Mouse (Mus musculus): ENCODE measurements around the gene Pde6h. TPM values are rescaled to one million over a fixed set of nuclear protein-coding genes. Genes with fewer than 3 reads are reported as not detected.
"Not testable (repeated sequence)": the region's sequence is repeated elsewhere in the genome, so short reads cannot be mapped to it uniquely, and the experiment has no call there.

The Pde6h gene
- not detected in 2 replicates for polyA plus RNA-seq (2014; fragmentation: Nextera tagmentation; extraction: Ambion mirVana)

DNA sequence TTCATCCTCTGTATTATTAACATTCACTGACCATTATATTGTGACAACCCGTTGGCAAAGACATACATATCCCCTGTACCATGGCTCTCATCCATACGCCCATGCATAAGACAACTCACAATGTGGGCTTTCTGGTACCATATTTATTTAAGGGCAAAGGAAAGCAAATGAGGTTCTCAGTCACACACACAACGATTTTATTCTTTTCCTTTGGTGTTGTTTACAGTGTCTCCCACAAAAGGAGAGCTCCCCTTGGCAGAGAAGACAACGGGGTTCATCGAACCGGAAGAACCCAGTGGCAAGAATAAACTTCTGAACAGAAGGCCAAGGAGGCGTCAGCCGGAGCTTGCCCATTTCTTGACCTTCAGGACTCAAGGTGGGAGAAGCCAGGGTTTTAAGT, at the start of gene Pde6h:
Pde6h (plus strand) TSS at position 301 of the 400 bp plus-strand sequence.
- no peak within 1 kb of the TSS for H3K4me3 ChIP-seq (replicated peaks; ENCODE audit: low read depth, low read length)
- H3K9ac ChIP-seq (replicated peaks; ENCODE audit: low read length), result no peak within 1 kb of the TSS
- no peak within 1 kb of the TSS for H3K4me2 ChIP-seq (ENCODE audit: low read length)
- no peaks in the 10 kb centered on the region for H3K9me3 ChIP-seq (ENCODE audit: control insufficient read depth, low read length)
- no peak for ATAC-seq (ENCODE audit: low FRiP score, low TSS enrichment)
- no peak within 1 kb of the TSS for H3K27ac ChIP-seq (replicated peaks; ENCODE audit: low read depth, low read length)
- DNase-seq, result no peak
- H3K4me1 ChIP-seq (ENCODE audit: control insufficient read depth, insufficient read depth, low read length), result no peaks in the 10 kb centered on the region
- no peaks in the 10 kb centered on the region for H3K27me3 ChIP-seq (ENCODE audit: control insufficient read depth, insufficient read depth, low read length)
- no peaks in the 10 kb centered on the region for H3K36me3 ChIP-seq (ENCODE audit: control insufficient read depth, insufficient read depth, low read length)
- WGBS, result 93% methylated on average over 8 of the region's 8 CpGs

DNA sequence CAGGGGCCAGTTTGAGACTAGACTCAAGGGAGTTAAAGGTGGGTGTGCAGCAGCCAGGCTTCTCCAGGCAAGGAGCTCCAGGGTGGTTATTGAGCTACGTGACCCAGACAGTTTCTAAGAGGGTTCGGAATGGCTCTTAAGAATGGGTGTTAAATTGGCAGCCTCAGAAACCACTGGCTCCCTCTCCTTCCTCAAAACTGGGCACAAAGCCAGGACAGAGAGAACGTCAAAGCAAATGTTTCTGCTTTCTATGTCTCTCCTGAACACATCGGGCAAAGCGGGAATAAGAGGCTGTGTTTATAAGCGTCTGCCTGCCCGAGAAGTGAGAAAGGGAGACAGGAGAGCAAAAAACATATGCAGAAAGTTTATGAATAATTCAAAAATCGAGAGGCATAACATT, 49.0 kb upstream of the Pde6h start:
- peak; percentile 59 for DNase-seq
- Histone ChIP-seq H3K4me3 (replicated peaks; ENCODE audit: low read depth, low read length) (no peak overlapping the region), H3K9ac (replicated peaks; ENCODE audit: low read length) (no peak overlapping the region), H3K9me3 (ENCODE audit: control insufficient read depth, low read length) (no peaks in the 10 kb centered on the region), H3K36me3 (ENCODE audit: control insufficient read depth, insufficient read depth, low read length) (no peaks in the 10 kb centered on the region), H3K4me1 (ENCODE audit: control insufficient read depth, insufficient read depth, low read length) (no peaks in the 10 kb centered on the region), H3K27me3 (ENCODE audit: control insufficient read depth, insufficient read depth, low read length) (no peaks in the 10 kb centered on the region), H3K4me2 (ENCODE audit: low read length) (0 out of 2 replicates have a peak overlapping the region, but pooled peaks have one; percentile 2), H3K27ac (replicated peaks; ENCODE audit: low read depth, low read length) (no peak overlapping the region)
- WGBS, result 50% methylated on average over 8 of the region's 8 CpGs
- no peak for ATAC-seq (ENCODE audit: low FRiP score, low TSS enrichment)

DNA sequence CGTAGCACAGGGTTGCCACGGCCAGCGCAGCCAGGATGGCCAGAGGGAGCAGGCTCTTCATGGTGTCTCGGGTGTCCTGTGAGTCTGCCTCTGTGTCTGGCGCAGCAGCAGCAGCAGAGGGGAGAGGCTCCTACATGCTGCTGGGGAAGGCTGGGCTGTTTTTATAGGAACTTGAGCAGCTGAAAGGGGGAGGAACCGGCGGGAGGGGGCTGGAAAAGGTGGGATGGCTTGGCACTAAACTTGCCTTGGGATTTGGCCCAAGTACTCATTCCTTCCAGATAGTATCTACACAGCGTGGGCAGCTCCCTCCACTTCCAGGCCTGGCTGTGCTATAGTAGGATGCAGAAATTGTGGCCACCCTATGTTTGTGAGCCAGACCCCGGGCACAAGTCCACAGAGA, 48.0 kb upstream of the Pde6h start, which contains the start of gene Mgp:
Mgp (minus strand) TSS at position 154 of the 400 bp plus-strand sequence.
- no peaks in the 10 kb centered on the region for H3K36me3 ChIP-seq (ENCODE audit: control insufficient read depth, insufficient read depth, low read length)
- WGBS, result 67% methylated on average over 9 of the region's 9 CpGs
- H3K4me1 ChIP-seq (ENCODE audit: control insufficient read depth, insufficient read depth, low read length), result no peaks in the 10 kb centered on the region
- H3K9me3 ChIP-seq (ENCODE audit: control insufficient read depth, low read length), result no peaks in the 10 kb centered on the region
- no peak for ATAC-seq (ENCODE audit: low FRiP score, low TSS enrichment)
- no peak within 1 kb of the TSS for H3K27ac ChIP-seq (replicated peaks; ENCODE audit: low read depth, low read length)
- no peak within 1 kb of the TSS for H3K9ac ChIP-seq (replicated peaks; ENCODE audit: low read length)
- 0 out of 2 replicates have a peak within 1 kb of the TSS, but pooled peaks have one; percentile 2 for H3K4me2 ChIP-seq (ENCODE audit: low read length)
- H3K4me3 ChIP-seq (replicated peaks; ENCODE audit: low read depth, low read length), result no peak within 1 kb of the TSS
- no peaks in the 10 kb centered on the region for H3K27me3 ChIP-seq (ENCODE audit: control insufficient read depth, insufficient read depth, low read length)
- no peak for DNase-seq

DNA sequence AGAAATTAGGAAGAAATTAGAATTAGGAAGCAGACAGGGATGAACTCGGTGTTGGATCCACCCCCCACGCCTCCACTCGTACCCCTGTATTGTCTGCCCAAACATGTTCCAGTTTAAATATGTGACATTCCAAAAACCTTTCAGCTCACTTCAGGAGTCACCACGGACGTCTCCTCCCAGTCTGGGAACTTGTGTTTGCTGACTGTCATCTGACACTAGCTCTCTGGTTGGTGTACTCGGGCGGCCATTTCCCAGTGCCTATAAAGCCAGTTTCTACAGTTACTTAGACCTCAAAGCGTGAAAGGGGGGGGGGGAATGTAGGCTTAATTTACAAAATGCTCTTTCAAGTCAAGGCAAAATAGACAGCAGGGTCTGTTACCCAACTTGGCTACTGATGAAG, 42.0 kb upstream of the Pde6h start:
- WGBS, result 82% methylated on average over 8 of the region's 8 CpGs
- Histone ChIP-seq H3K27me3 (ENCODE audit: control insufficient read depth, insufficient read depth, low read length) (no peaks in the 10 kb centered on the region), H3K4me3 (replicated peaks; ENCODE audit: low read depth, low read length) (no peak overlapping the region), H3K27ac (replicated peaks; ENCODE audit: low read depth, low read length) (no peak overlapping the region), H3K4me1 (ENCODE audit: control insufficient read depth, insufficient read depth, low read length) (no peaks in the 10 kb centered on the region), H3K36me3 (ENCODE audit: control insufficient read depth, insufficient read depth, low read length) (no peaks in the 10 kb centered on the region), H3K9ac (replicated peaks; ENCODE audit: low read length) (no peak overlapping the region), H3K4me2 (ENCODE audit: low read length) (no peak overlapping the region), H3K9me3 (ENCODE audit: control insufficient read depth, low read length) (no peaks in the 10 kb centered on the region)
- no peak for DNase-seq
- no peak for ATAC-seq (ENCODE audit: low FRiP score, low TSS enrichment)

DNA sequence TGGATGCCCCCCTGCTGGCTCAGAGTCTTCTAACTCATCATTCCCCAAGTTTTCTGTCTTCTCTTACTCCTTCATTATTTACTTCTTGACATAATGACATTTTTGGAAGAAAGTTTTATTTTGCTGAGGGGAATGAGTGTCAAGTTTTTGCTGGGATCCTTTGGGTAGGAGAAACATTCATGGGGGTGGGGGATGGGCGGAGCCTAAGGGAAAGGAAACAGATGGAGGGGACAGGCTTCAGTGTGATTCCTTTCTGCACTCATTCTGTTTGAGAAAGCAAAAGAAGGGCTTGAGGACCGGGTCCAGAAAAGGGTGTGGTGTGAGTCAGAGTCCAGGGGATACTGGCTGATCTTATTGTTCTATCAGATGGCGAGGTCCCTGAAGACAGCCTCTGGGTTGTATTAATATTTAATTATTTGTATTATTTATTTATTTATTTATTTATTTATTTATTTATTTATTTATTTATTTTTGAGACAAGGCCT, 40.2 kb upstream of the Pde6h start:
- H3K36me3 ChIP-seq (ENCODE audit: control insufficient read depth, insufficient read depth, low read length), result no peaks in the 10 kb centered on the region
- no peak overlapping the region for H3K4me3 ChIP-seq (replicated peaks; ENCODE audit: low read depth, low read length)
- ATAC-seq (ENCODE audit: low FRiP score, low TSS enrichment), result no peak
- H3K4me1 ChIP-seq (ENCODE audit: control insufficient read depth, insufficient read depth, low read length), result no peaks in the 10 kb centered on the region
- no peaks in the 10 kb centered on the region for H3K27me3 ChIP-seq (ENCODE audit: control insufficient read depth, insufficient read depth, low read length)
- H3K9ac ChIP-seq (replicated peaks; ENCODE audit: low read length), result no peak overlapping the region
- H3K4me2 ChIP-seq (ENCODE audit: low read length), result no peak overlapping the region
- no peak for DNase-seq
- no peaks in the 10 kb centered on the region for H3K9me3 ChIP-seq (ENCODE audit: control insufficient read depth, low read length)
- H3K27ac ChIP-seq (replicated peaks; ENCODE audit: low read depth, low read length), result no peak overlapping the region
- 85% methylated on average over 3 of the region's 3 CpGs for WGBS

DNA sequence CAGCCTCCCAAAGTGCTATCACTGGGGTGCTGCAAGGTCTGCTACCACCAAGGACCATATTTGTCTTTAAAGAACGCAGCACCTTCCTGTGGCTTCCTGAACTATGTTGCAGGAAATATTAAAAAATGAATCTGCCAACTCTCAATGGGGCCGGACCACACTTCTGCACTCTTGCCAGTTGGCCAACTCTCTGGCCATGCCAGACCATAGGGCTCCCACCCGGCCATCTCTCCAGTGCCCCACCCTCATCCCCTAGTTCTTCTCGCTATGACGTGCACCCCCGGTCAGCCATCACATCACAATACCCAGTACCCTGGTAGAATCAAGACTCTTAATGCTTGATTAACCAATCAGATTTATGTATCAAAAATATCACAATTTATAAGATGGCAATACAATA, 39.7 kb upstream of the Pde6h start:
- Histone ChIP-seq H3K9me3 (ENCODE audit: control insufficient read depth, low read length) (no peaks in the 10 kb centered on the region), H3K27me3 (ENCODE audit: control insufficient read depth, insufficient read depth, low read length) (no peaks in the 10 kb centered on the region), H3K4me3 (replicated peaks; ENCODE audit: low read depth, low read length) (no peak overlapping the region), H3K4me2 (ENCODE audit: low read length) (no peak overlapping the region), H3K27ac (replicated peaks; ENCODE audit: low read depth, low read length) (no peak overlapping the region), H3K9ac (replicated peaks; ENCODE audit: low read length) (no peak overlapping the region), H3K36me3 (ENCODE audit: control insufficient read depth, insufficient read depth, low read length) (no peaks in the 10 kb centered on the region), H3K4me1 (ENCODE audit: control insufficient read depth, insufficient read depth, low read length) (no peaks in the 10 kb centered on the region)
- DNase-seq, result no peak
- 92% methylated on average over 6 of the region's 6 CpGs for WGBS
- no peak for ATAC-seq (ENCODE audit: low FRiP score, low TSS enrichment)

DNA sequence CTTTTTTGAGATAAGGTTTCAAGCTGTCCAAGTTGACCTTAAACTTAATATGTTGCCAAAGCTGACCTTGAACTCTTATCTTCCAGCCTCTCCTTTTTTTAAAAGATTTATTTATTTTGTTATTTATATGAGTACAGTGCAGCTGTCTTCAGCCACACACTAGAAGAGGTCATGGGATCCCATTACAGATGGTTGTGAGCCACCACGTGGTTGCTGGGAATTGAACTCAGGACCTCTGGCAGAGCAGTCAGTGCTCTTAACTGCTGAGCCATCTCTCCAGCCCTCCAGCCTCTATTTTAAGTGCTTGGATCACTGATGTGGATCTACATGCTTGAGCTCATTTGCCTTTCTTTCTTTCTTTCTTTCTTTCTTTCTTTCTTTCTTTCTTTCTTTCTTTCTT, 38.9 kb upstream of the Pde6h start:
- not testable (repeated sequence) for ATAC-seq (ENCODE audit: low FRiP score, low TSS enrichment); H3K4me3 ChIP-seq (replicated peaks; ENCODE audit: low read depth, low read length); H3K9ac ChIP-seq (replicated peaks; ENCODE audit: low read length); H3K36me3 ChIP-seq (ENCODE audit: control insufficient read depth, insufficient read depth, low read length); H3K27me3 ChIP-seq (ENCODE audit: control insufficient read depth, insufficient read depth, low read length); H3K4me2 ChIP-seq (ENCODE audit: low read length); H3K4me1 ChIP-seq (ENCODE audit: control insufficient read depth, insufficient read depth, low read length); H3K9me3 ChIP-seq (ENCODE audit: control insufficient read depth, low read length); DNase-seq; H3K27ac ChIP-seq (replicated peaks; ENCODE audit: low read depth, low read length)
- 54% methylated on average over 1 of the region's 1 CpGs for WGBS

DNA sequence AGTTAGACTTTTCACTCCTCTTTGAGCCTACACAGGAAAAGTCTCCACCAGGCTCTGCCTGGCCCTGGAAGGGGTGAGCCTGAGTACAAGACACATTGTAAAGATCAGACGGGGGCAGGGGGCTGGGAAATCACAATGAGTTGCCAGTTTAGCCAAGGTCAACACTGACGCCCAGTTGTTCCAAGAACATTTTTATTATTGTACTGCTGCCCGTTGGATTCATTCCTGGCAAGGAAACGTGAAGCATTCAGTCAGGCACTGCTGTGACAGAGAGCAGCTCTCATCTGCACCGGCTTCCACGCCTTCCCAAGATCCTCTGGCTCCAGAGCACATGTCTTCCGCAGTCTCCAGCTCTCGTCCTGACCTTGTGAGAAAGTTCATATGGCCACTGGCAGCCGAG, 35.8 kb upstream of the Pde6h start:
- Histone ChIP-seq H3K27me3 (ENCODE audit: control insufficient read depth, insufficient read depth, low read length) (no peaks in the 10 kb centered on the region), H3K36me3 (ENCODE audit: control insufficient read depth, insufficient read depth, low read length) (no peaks in the 10 kb centered on the region), H3K27ac (replicated peaks; ENCODE audit: low read depth, low read length) (no peak overlapping the region), H3K4me1 (ENCODE audit: control insufficient read depth, insufficient read depth, low read length) (no peaks in the 10 kb centered on the region), H3K4me2 (ENCODE audit: low read length) (no peak overlapping the region), H3K9me3 (ENCODE audit: control insufficient read depth, low read length) (no peaks in the 10 kb centered on the region), H3K4me3 (replicated peaks; ENCODE audit: low read depth, low read length) (no peak overlapping the region), H3K9ac (replicated peaks; ENCODE audit: low read length) (no peak overlapping the region)
- 85% methylated on average over 9 of the region's 9 CpGs for WGBS
- DNase-seq, result no peak
- no peak for ATAC-seq (ENCODE audit: low FRiP score, low TSS enrichment)

DNA sequence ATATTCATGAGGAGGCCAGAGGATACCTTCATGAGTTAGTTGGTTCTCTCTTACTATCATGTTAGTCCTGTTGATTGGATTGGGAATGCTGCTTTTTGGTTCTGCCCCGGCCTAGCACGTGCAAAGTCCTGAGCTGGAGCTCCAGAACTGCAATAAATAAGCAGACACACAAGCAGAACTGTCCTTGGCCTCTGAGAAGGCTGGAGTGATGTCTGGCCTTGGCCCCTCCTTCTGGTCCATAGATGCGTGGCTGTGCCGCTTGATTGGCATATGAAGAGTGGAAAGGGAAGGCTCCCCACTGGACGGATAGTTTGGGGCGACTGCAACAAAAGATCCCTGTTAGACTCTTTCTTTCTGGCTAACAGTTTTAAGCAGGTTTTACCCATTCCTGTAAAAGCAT, 34.6 kb upstream of the Pde6h start:
- DNase-seq, result no peak
- H3K4me3 ChIP-seq (replicated peaks; ENCODE audit: low read depth, low read length), result no peak overlapping the region
- 82% methylated on average over 6 of the region's 6 CpGs for WGBS
- ATAC-seq (ENCODE audit: low FRiP score, low TSS enrichment), result no peak
- H3K27ac ChIP-seq (replicated peaks; ENCODE audit: low read depth, low read length), result no peak overlapping the region
- H3K27me3 ChIP-seq (ENCODE audit: control insufficient read depth, insufficient read depth, low read length), result no peaks in the 10 kb centered on the region
- no peaks in the 10 kb centered on the region for H3K4me1 ChIP-seq (ENCODE audit: control insufficient read depth, insufficient read depth, low read length)
- no peak overlapping the region for H3K4me2 ChIP-seq (ENCODE audit: low read length)
- no peak overlapping the region for H3K9ac ChIP-seq (replicated peaks; ENCODE audit: low read length)
- no peaks in the 10 kb centered on the region for H3K9me3 ChIP-seq (ENCODE audit: control insufficient read depth, low read length)
- H3K36me3 ChIP-seq (ENCODE audit: control insufficient read depth, insufficient read depth, low read length), result no peaks in the 10 kb centered on the region
